Mouse (Mus musculus) heart, postnatal 25 days (tissue): ENCODE measurements around the gene Icosl. TPM values are rescaled to one million over a fixed set of nuclear protein-coding genes. Genes with fewer than 3 reads are reported as not detected.
"Not testable (repeated sequence)": the region's sequence is repeated elsewhere in the genome, so short reads cannot be mapped to it uniquely, and the experiment has no call there.

Experiments
- DNase-seq: peaks from one replicate; pipeline ENCODE4 v3.0.0; 2022; ENCODE audit warnings: low spot score
- intact Hi-C: fragments of 180-260 bp; cut with DNase I; formaldehyde crosslinking; loops from one replicate; pipeline ENCODE4 v1.15.1; 2025
- total RNA-seq, 2 experiments: library from RNA; stranded (reverse); gene quantifications; 2 replicates each; pipeline ENCODE4 v1.2.3; 2021

Icosl gene
- total RNA-seq, 2 experiments from 2014 or later = 4.2 to 7.2 TPM

- intact Hi-C loops = loop anchor here (2.0 kb wide), 1 partner anchor 92 kb away; no protein-coding TSS in a partner anchor
- DNase-seq = no peak
Measured at GRCm38 (mm10) chr10:78068541-78068940, 561 bp upstream of the Icosl start.

DNA sequence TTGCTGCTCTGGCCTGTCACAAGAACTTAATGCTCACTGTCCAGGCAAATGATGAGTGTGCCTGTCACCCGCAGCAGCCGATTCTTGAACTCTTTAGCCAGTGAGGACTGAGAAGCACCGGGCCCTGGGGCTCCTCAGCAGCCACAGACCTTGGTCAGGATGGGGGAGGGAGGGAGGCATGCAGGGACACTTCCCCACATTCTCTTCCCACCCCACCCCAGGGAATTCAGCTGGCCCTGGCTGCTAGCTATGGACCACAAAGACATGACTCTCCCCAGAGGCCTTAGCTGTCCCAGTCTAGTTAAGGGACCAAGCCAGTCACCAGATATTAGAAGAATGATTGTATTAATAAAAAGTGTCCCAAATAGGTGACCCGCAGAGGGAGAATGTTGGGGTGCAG is 5.0 kb downstream of the Icosl start:
- intact Hi-C loops = no loop called here
- no peak for DNase-seq

DNA sequence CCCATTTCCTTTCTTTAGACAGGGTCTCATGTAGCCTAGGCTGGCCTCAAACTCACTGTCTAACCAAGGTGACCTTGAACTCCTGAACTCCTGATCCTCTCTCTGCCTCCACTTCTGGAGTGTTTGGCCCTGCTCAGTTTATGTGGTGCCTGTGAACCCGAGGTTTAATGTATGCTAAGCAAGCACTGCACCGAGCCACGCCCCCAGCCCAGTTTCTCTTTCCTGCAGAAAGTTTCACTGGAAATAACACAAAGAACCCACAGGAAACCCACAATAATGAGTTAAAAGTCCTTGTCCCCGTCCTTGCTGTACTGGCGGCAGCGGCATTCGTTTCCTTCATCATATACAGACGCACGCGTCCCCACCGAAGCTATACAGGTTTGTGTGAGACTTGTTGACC is 5.9 kb downstream of the Icosl start:
- DNase-seq = no peak
- intact Hi-C loops = no loop called here

DNA sequence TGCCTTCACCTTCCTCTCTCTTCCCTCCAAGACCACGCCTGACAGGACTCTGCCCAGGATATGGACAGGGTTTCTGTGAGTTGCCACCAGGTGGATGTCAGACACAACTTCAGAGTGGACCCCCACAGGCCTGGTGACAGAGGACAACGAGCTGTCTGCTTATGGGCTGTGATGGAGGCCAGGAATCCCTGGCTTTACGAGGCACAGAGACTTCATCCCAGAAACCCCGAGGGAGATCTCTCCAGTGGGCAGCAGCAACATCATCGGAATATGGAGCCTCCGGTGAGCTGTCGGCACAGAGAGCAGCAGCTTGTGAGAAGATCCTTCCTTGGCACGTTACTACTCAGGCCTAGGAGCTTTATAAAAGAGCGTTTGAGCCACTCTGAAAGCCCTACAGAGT is 8.8 kb downstream of the Icosl start:
- intact Hi-C loops = no loop called here
- no peak for DNase-seq

- intact Hi-C loops = no loop called here
- no peak for DNase-seq
Measured at GRCm38 (mm10) chr10:78078276-78078675, 9.2 kb downstream of the Icosl start.

DNA sequence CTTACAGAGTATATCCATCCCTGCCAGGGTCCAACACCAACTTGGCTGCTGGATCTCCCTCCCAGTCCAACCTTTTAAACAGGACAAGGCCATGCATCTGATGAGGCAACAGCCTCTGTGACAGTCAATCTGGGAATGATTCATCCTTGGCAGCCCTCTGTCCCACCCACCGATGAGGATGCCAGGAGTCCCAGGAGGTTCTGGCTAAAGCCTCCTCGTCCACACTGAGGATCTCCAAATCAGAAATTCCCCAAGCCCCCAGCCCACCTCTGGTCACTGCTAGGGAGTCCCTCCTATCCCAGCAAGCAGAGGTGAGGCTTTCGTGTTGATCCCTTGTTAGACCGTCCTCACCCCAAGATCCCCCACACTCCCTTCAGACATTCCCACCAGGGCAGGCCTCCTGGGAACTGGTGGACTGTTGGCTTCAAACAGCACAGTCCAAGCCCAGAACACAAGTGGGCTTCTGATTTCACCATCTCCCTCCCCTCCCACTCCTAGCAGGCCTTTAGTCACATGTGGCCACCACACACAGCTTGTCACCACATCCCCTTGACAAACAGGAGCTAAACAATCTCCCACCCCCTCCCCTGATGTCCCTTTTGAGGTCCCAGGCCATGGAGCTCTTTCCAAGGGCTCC is 11.0 kb downstream of the Icosl start:
- intact Hi-C loops = no loop called here
- DNase-seq = peak; percentile 70

DNA sequence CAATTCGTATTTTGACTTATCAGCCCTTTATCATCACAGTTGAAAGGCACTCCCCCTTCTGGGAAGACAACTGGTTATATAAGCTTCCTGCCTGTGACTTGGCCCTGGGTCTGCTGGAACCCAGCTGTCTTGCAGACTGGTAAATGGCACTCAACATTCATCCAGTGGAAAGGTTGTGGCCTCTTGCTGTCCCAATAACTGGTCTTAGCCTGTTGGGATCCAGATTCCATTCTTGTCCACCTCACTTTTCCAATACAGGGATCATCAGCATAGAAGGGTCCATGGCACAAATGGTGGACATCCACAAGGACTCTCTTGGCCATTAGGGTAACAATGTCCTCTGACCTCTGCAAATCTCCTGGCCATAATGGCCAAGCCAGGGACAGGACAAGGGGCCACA is 15.0 kb downstream of the Icosl start:
- intact Hi-C loops = no loop called here
- DNase-seq = no peak

- intact Hi-C loops = no loop called here
Measured at GRCm38 (mm10) chr10:78085711-78086110, 16.6 kb downstream of the Icosl start.

DNA sequence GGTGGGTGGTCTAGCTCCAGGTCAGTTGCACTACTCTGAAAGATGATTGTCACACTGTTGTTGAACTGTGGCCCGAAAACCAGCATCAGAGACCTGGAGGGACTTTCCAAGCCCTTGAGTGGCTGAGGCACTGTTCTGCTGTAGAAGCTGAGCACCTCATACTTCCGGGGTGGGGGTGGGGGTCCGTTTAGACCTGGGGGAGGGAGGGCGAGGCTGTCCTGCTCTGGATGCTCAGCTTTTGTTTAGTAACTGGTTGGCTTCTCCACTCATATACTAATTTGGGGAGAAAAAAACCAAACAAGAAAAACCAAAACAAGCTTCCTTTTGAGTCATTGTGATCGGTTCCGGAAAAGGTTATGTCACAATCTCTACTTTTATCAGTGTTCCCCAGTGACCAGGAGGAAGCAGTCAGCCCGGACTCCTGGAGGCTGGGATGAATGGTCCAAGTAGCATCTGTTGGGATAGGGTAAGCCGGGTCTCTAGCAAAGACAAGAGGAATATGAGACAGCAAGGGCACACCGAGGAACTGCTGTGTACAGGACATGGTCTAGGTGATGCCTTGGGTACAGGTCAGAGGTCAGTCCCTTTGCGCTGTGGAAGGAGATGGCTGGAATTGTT is 17.5 kb downstream of the Icosl start:
- intact Hi-C loops = no loop called here
- DNase-seq = no peak

More at GRCm38 (mm10) chr10:78085711-78086110, 16.6 kb downstream of the Icosl start:
- DNase-seq = no peak

GRCm38 (mm10) chr10:78087101-78087511 is 18.0 kb downstream of the Icosl start:
- DNase-seq = no peak
- intact Hi-C loops = no loop called here

- DNase-seq = no peak
- intact Hi-C loops = no loop called here
Measured at GRCm38 (mm10) chr10:78090246-78090645, 21.1 kb downstream of the Icosl start.

- DNase-seq = no peak
- intact Hi-C loops = no loop called here
Measured at GRCm38 (mm10) chr10:78090706-78091491, 21.8 kb downstream of the Icosl start.

- DNase-seq = no peak
- intact Hi-C loops = no loop called here
Measured at GRCm38 (mm10) chr10:78091865-78092724, 23.0 kb downstream of the Icosl start.

- intact Hi-C loops = no loop called here
Measured at GRCm38 (mm10) chr10:78092725-78093029, 23.6 kb downstream of the Icosl start.

DNA sequence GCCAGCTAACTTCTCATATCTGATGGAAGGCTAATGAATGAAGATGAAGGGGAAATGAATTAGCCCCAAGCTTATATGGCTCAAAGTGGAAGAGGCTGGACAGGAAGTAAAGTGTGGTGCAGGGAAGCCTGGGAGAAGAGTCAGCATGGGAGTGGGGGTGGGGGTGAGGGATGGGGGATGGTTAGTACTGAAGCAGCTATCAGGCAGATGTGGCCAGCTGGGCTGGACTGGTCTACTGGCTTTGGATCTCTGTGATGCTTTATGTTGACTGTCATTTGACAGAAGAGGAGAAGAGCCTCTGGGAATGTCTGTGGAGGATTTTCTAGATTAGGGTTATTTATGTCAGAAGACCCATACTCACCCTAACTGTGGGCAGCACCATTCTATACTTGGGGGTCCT is 26.1 kb downstream of the Icosl start:
- intact Hi-C loops = no loop called here

More at GRCm38 (mm10) chr10:78092725-78093029, 23.6 kb downstream of the Icosl start:
- no peak for DNase-seq

GRCm38 (mm10) chr10:78095954-78096931 is 27.1 kb downstream of the Icosl start:
- intact Hi-C loops = no loop called here
- DNase-seq = no peak

More for the DNA sequence above, 26.1 kb downstream of the Icosl start:
- DNase-seq = no peak

- DNase-seq, intact Hi-C loops: not testable (repeated sequence)
Measured at GRCm38 (mm10) chr10:78099860-78100259, 30.8 kb downstream of the Icosl start.

DNA sequence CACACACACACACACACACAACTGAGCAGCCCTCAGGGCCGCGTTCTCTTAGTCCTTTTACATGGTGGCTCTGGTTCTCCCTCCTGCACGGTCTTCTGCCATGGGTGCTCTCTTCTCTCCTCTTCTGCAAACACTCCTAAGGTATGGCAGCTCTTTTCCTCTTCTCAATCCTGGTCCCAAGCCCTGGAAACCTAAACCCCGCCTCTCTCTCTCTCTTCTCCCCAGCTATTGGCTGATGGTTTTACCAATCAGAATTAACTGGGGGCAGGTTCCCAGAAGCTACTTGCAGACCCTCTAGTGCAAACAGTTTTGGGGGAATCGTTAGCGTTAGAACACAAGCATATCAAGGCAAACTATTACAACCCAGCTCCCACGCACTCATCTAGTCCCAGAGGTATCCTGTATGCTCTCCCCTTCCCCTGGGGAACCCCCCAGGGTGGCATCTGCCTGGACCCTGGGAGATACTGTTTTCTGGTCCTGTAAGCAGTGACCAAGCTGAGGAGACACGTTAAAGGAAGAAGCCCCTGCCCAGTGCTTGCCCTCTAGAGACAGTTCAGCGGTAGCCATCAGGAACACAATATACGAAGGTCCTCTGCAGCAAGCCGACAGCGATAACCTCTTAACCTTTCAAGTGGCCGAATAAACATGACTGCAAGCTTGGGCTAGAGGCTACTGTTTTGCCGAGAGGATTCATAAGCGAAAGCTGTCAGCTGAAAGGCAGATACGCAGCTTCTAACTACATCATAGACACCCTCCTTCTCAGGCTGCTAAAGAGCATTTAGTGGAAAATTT is 32.1 kb downstream of the Icosl start:
- intact Hi-C loops = no loop called here
- DNase-seq = no peak
